Mouse (Mus musculus) ES-Bruce4 (cell line): ENCODE data around the gene Ap3s2. TPM values are rescaled to one million over a fixed set of nuclear protein-coding genes. Genes with fewer than 3 reads are reported as not detected.

Experiments
- H3K27ac ChIP-seq: 2 replicates; pipeline ENCODE4 v1.5.1; 2012; ENCODE audit warnings: low read length, inconsistent platforms; ENCODE audit not compliant: insufficient read depth
- H3K27me3 ChIP-seq: 2 replicates; pipeline ENCODE4 v1.6.1; 2012; ENCODE audit warnings: mild to moderate bottlenecking, low read length, inconsistent platforms; ENCODE audit not compliant: control insufficient read depth, poor library complexity, insufficient read depth, severe bottlenecking
- H3K36me3 ChIP-seq: 2 replicates; pipeline ENCODE4 v1.6.1; 2012; ENCODE audit warnings: inconsistent platforms, mild to moderate bottlenecking, low read length, moderate library complexity; ENCODE audit not compliant: control insufficient read depth, poor library complexity, insufficient read depth, severe bottlenecking
- H3K4me1 ChIP-seq: one replicate; pipeline ENCODE4 v1.8.1; 2011; ENCODE audit warnings: low read length; ENCODE audit not compliant: control insufficient read depth, insufficient read depth
- H3K4me3 ChIP-seq: 2 replicates; pipeline ENCODE4 v1.5.1; 2011; ENCODE audit warnings: low read depth, mild to moderate bottlenecking, low read length
- H3K9ac ChIP-seq: 2 replicates; pipeline ENCODE4 v1.6.1; 2012; ENCODE audit warnings: low read depth, mild to moderate bottlenecking, inconsistent platforms; ENCODE audit not compliant: poor library complexity, severe bottlenecking
- H3K9me3 ChIP-seq: replicated peaks from 2 replicates; pipeline ENCODE4 v1.6.1; 2012; ENCODE audit warnings: mild to moderate bottlenecking, low read length, inconsistent platforms; ENCODE audit not compliant: control insufficient read depth, poor library complexity, insufficient read depth, severe bottlenecking
- CTCF ChIP-seq: IDR thresholded peaks from one replicate; pipeline ENCODE4 v1.8.1; 2011; ENCODE audit warnings: low read depth, low read length
- EP300 ChIP-seq: IDR thresholded peaks from 2 replicates; pipeline ENCODE4 v1.6.1; 2011; ENCODE audit warnings: low read depth, low read length; ENCODE audit not compliant: insufficient read depth
- POLR2A ChIP-seq: IDR thresholded peaks from one replicate; pipeline ENCODE4 v1.8.1; 2011; ENCODE audit warnings: low read length; ENCODE audit not compliant: insufficient read depth
- polyA plus RNA-seq: library from polyadenylated mRNA; stranded (reverse); fragments of >200 nt; gene quantifications from 2 replicates; pipeline ENCODE4 v1.2.4, GENCODE M21; 2011; ENCODE audit warnings: low read depth; ENCODE audit not compliant: missing spikeins, insufficient read depth, insufficient read length

Ap3s2 gene
- polyA plus RNA-seq, 1 experiment, result 61.0 TPM

DNA sequence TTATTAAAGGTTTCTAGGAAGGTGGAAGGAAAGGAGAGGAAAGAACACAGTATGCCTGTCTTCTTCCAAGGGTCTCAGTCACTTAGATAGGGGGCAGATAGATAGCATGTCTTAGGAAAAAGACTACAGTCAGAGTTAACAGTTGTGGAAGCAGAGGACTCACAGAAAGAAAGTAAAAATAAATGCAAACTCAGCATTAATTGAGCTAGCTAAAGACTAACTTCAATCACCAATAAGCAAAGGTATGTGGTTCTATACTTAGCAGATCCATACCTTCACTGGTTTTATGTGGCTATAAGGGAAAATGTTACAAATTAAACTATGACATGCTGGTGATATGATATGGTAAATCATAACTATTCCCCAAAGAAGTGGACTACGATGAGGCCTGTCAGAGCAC lies 25.7 kb downstream of the Ap3s2 start:
- Histone ChIP-seq H3K27ac (no peak overlapping the region), H3K9ac (no peak overlapping the region), H3K4me3 (no peak overlapping the region), H3K36me3 (peaks cover 3% of the 10 kb centered on the region; the same call in 1 of the 2 replicates), H3K4me1 (peaks cover 2% of the 10 kb centered on the region), H3K27me3 (no peaks in the 10 kb centered on the region), H3K9me3 (no peaks in the 10 kb centered on the region)
- TF ChIP-seq CTCF (no peak), EP300 (no peak), POLR2A (no peak)

DNA sequence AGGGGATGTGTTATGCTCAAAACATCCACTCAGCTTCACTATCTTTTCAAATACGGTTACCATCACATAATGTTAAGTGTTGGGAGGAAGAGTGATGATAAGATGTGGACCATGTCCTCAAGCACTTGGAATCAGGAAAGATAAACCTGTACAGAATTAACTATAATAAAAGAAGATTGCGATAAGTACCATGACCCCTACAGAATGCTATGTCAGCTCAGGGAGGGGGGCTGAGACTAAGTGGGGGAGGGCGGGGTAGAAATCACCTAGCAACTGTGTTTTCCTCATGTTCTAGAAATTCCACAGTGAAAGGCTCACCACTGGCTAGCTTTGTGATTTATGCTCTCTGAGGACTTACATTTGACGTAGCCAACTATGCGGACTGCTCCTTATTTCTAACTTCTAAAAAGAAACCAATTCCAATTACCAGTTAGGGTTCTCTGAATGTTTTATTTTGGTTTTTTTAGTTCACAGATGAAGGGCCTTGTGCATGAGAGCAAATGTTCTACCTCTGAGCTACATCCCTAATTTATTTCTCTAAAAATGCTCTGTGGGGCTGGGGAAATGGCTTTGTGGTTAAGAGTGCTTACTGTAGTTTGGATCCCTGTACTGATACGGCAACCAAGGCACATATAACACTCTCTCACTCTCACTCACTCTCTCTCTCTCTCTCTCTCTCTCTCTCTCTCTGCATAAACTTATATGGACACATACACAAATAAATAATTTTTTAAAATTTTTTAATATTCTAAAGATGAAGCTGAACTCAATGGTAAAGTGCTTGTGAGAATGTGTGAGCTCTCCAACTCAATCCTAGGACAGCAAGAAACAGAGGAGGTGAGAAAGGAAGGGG lies 27.6 kb downstream of the Ap3s2 start:
- Histone ChIP-seq H3K27me3 (no peaks in the 10 kb centered on the region), H3K4me3 (no peak overlapping the region), H3K36me3 (peaks cover 3% of the 10 kb centered on the region; the same call in 1 of the 2 replicates), H3K9ac (no peak overlapping the region), H3K9me3 (no peaks in the 10 kb centered on the region), H3K27ac (no peak overlapping the region), H3K4me1 (peaks cover 2% of the 10 kb centered on the region)
- TF ChIP-seq CTCF (no peak), POLR2A (no peak), EP300 (no peak)

DNA sequence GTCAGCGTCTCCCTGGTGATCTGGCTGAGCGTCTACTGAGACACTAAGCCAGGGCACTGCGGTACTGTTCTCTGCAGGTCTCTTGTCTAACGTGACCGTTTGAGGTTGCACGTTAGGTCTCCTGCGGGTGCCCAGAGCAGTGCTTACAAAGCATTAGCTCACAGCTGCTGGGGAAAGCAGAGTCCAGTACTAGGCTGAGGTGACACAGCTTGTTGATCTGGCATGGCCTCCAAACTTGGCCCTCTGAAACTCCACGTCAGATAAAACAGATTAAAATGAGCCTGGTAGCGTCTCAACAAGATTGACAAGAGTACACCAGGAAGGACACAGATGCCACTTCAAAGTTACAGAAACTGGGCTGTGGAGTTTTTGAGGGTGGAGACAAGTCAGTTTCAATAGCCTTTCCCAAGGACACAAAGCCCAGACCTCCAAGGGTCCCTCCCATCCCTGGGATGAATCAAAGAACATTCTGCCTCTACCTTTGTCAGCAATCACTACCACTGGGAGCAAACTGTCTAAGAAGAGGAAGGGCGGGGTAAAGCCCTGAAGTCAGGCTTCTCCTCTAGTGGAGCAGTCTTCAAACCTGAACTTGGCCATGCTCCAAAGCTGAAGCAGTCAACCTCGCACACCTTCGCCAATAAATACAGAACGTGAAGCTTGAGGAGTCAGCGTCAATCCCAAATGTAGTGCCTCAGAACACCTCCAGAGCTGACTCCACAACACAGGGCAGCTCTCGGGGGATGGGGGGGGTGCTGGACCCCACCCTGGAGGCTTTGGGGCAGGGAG lies 29.8 kb downstream of the Ap3s2 start:
- H3K9ac ChIP-seq, result no peak overlapping the region
- H3K27ac ChIP-seq, result no peak overlapping the region

DNA sequence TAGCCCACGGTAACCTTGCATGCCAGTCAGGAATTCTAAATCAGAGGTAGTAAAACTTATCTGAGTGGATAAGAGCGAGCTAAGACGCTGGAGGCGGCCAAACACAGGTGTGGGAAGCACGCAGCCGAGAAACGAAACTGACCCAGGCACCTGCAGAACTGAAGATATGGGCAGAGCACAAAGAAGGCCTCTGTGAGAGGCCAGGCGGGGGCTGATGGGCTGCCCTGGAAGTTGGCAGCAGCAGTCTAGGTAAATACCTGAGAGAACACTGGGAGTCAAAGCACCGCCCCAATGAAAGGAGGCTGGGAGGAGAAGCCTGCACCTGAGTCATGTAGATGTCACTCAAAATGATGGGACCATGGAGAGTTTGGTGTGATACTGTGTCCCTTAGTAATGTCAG lies 31.8 kb downstream of the Ap3s2 start:
- Histone ChIP-seq H3K36me3 (no peaks in the 10 kb centered on the region), H3K4me3 (no peak overlapping the region), H3K4me1 (peaks cover 2% of the 10 kb centered on the region), H3K27ac (no peak overlapping the region), H3K27me3 (no peaks in the 10 kb centered on the region), H3K9ac (no peak overlapping the region), H3K9me3 (no peaks in the 10 kb centered on the region)
- TF ChIP-seq EP300 (no peak), POLR2A (no peak), CTCF (no peak)

More for the DNA sequence above, 29.8 kb downstream of the Ap3s2 start:
- no peaks in the 10 kb centered on the region for H3K9me3 ChIP-seq
- H3K4me1 ChIP-seq, result peaks cover 2% of the 10 kb centered on the region
- no peaks in the 10 kb centered on the region for H3K27me3 ChIP-seq
- TF ChIP-seq EP300, result no peak
- no peak for TF ChIP-seq POLR2A
- no peak for TF ChIP-seq CTCF
- peaks cover 3% of the 10 kb centered on the region; the same call in 1 of the 2 replicates for H3K36me3 ChIP-seq
- H3K4me3 ChIP-seq, result no peak overlapping the region

DNA sequence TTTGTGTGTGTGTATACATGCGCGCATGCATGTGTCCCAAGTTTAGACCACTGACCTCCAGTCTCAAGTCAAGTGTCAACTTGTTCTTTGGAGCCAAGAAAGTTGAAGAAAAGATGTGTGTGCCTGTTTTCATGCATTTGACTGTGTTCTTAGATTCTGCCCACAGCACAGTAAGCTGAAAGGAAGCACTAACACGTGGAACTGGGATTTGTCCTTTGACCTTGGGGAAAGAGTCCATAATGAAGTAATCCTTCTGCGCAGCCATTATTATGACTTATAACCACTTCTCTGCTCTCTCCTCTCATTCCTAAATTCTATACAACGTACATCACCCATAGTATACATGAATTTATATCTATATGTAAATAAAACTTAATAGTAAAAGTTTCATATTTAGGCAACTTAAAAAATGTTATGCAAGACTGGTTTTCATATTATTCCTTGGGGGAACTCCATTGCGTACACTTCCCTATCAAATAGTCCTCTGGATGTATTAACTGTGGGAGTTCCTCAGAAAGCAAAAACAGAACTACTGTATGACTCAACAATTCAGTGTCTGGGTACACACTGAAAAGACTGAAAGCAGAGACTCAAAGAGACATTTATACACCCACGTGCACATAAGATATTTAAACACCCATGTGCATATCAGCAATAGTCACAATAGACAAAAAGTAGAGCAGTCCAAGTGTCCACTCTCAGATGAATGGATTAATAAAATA lies 36.7 kb downstream of the Ap3s2 start:
- peaks cover 8% of the 10 kb centered on the region; the same call in 1 of the 2 replicates for H3K36me3 ChIP-seq

More for the DNA sequence above, 36.7 kb downstream of the Ap3s2 start:
- Histone ChIP-seq H3K27ac (no peak overlapping the region), H3K4me1 (no peaks in the 10 kb centered on the region), H3K4me3 (no peak overlapping the region), H3K27me3 (no peaks in the 10 kb centered on the region), H3K9me3 (no peaks in the 10 kb centered on the region), H3K9ac (no peak overlapping the region)
- TF ChIP-seq CTCF, result no peak
- no peak for TF ChIP-seq POLR2A
- TF ChIP-seq EP300, result no peak
